Mouse (Mus musculus): ENCODE data around the gene Exoc6b.

The Exoc6b gene

DNA sequence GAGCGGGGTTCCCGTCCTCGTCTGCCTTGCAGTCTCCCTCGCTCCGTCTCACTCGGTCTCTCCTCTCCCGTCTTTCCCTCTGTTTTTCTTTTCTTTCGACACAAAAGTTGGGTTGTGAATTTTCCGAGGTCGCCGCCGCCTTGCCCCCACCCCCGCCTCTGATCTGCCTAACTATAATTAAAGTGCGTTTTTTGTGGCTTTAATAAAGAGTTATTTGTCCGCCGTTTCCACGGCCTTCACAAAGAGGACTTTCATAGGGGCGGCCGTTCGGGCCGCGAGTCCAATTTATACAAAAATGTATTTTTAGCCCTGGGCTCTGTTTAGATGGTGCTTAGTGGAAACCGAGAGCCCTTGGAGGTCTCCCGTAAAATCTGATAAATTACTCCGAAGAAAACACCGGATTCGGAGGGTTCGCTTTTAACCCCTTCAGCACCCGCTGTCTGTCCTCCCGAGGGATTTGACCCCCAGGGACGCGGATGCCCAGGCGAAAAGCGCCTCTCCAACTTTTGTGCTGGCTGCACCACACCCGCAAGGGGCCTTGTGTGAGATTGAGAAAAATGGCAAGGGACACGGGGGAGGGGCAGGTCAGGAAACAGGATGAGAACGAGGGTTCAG is 483.5 kb downstream of the Exoc6b start:
- no peak for DNase-seq (ENCODE audit: low spot score)

DNA sequence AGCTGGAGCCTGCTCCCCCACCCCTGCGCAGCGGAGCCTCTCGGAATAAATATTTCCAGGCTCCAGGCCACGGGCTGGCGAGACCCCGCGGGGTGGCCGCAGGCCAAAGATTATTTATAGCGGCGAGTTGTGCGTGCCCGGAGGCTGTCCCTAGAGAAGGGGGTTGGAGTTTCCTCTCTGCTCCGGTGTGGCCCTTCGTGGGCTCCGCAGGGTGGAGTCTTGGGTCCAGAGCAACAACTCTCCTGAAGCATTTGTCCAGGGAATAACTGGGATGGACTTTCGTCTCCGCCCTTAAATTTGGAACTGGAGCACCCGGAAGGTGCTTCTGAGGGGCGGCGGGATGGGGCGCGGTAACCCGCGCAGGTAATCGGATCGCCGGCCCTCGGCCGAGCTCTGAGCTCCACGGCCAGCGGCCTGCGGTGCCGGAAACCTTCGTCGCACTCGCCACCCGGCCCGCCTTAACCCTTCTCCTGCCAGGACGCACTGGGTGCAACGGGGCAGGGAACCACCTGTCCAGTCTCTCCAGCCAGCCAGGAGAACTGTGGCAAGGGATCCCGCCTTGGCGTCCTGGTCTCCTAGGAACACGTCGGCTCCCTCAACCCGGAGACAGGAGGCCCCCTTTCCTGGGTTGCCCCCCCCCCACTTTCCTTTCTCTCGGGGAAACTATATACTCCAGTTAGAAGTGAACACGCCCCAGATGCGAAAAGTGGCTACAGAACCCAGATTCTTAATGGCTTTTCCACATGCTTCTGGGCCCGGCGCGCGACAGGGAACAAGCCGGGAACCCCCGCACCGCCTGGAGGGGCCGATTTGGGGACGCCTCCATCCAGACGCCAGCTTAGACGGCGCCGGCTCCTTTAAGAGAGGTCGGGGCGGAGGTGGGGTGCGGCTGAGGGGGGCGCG is 484.3 kb downstream of the Exoc6b start:
- no peak for DNase-seq (ENCODE audit: low spot score)

DNA sequence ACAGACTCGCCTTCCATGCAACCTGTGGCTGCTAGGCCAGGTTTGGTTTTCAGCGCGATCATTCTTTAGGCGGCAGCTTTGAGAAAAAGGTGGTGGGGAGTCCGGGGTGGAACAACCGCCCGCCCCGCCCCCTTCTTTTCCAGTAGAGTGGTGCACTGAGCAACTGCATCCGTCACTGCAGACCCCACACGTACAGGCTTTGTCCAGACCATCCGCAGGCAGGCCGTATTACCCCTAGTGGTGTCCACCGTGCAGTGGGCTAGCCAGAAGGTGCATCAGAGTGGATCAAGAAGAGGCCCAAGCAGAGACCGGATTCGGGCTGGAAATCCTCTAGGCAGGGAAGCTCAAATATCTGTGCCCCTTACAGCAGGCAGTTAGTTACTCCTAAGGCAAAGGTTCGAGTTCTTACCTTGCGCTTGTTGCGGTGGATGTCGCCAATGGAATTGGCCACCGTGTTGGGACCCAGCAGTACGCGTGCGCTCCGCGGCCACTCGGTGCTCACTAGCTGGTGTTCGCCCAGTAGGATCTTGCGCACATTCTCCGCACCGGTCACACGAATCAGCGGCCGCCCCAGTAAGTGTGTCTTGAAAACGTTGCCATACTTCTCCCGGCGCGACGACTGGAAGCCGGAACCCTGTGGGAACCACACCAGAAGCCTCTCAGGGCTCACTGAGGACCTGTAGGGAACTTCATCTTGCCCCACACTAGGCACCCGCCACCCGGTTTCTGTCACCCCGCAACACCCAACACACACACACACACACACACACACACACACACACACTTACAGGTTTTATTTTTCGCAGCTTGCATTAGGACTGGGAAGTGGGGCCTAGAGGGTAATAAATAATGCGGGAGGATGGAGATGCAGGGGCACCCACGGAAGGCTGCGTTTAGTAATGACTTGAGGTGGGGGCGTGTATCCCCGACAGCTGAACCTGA is 485.2 kb downstream of the Exoc6b start:
- DNase-seq (ENCODE audit: low spot score): no peak

DNA sequence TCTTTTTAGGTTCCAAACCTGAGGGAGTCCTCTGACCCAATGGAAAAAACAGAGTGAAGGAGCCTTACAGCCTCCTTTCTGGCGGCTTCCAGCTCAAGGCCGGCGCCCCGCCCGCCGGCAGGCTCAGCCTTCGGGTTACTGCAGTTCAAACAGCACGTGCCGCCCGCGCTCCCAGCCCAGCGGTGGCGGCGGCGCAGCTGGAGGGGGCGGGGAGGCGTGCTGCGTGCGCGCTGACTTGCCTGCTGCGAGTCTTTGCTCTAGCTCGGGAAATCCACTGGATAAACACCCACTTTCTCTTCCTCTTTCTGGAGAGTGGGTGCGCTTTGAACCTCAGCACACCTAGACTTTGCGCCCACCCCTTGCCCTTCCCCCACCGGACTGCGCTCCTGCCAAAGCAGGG is 485.9 kb downstream of the Exoc6b start:
- DNase-seq (ENCODE audit: low spot score): no peak

DNA sequence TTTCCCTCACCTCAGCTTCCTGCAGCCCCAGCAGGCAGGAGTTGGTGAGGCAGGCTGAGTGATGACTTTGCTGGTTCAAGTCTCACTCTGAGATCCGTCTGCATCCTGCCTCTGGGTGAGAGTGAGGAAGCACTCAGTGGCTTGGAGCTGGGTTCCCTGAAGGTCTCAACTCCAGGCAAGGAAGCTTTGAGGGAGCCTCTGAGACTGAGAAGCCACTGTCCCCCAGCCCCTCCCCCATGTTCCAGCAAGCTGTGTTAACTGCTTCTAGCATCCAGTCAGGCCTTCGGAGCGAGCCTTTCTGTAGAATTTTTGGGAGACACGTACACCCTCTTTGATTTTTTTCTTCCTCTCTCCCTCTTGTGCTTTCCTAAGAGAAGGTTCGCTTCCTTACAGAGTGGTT is 486.5 kb downstream of the Exoc6b start:
- DNase-seq (ENCODE audit: low spot score): no peak

DNA sequence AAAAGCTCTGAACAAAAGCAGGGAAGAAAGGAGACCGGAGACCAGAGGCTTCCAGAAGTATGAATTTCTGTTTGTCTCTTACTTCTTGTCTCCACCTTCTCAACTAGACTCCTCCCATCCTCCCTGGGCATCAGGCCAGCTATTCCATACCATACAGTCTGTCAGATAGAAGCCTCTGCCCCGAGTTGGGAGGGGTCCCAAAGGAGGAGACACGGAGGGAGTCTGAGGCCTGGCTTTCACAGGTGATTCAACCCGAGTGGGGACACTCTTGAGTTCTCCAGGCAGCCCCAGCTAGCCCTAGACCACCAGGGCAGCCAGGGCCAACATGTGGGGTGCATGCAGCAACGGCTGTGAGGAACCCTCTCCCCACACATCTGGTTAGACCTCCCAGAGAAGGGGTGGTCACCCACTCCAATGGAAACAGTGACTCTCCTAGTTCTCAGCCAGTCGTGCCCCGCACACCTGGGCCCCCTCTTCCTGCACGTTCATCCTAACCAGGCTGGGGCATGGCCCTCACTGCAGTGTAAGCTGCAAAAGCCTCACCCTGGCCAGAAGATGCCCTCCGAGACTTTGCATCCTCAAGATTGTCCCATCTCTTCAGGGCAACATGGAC is 487.4 kb downstream of the Exoc6b start:
- no peak for DNase-seq (ENCODE audit: low spot score)

- no peak for DNase-seq (ENCODE audit: low spot score)
Observed at GRCm38 (mm10) chr6:84580979-84581832, 488.1 kb downstream of the Exoc6b start.

DNA sequence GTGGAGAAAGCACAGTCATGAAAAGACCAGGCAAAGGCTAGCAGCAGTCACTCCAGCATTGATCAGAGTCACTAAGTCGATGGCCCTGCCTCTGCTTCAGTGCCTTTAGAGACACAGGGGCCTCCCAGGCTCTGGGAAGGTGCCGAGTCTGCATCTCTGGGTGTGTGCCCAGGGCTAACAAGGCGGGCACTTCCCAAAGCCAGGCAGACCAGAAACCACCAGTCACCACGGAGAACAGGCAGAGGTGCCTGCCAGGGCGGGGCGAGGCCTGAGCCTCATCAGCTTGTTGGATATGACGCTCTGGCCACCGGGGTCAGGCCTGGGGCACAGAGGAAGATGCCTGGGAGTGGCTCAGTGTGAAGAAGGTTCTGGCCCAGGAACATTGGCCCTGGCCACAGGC is 489.8 kb downstream of the Exoc6b start:
- no peak for DNase-seq (ENCODE audit: low spot score)

- DNase-seq (ENCODE audit: low spot score): no peak
Observed at GRCm38 (mm10) chr6:84578928-84579327, 490.4 kb downstream of the Exoc6b start.

GRCm38 (mm10) chr6:84577898-84578297 is 491.4 kb downstream of the Exoc6b start:
- DNase-seq (ENCODE audit: low spot score): no peak

DNA sequence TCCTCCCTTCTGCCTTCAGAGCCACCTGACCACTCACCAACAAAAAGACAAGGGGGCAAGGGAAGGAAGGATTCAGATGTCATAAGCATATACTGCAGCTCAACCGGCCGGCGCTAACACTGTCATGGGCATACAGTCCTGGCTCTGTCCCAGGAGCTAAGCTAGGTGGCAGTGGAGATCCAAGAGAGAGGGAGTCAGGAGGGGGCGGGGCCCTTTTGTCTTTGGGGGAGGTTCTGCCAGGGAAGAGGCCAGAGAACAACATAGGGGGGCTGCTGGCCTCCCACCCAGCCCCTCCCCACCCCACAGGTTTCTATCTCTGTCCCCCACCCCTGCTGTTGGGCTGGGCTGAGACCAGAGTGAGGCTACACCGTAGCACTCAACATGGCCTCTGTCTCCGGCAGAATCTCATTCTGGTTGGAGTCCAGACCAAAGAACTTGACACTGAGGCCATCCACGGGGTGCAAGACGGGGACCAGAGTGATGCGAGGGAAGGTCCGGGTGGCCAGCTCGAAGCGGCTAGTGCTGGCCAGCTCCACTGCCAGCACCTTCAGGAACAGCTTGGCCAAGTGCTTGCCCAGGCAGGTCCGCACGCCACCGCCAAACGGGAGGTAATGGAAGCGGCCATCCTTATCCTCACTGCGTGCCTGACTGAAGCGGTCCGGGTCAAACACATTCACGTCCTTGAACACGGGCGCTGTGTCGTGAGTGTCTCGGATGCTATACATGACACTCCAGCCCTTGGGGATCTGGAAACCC is 495.2 kb downstream of the Exoc6b start:
- no peak for DNase-seq (ENCODE audit: low spot score)

DNA sequence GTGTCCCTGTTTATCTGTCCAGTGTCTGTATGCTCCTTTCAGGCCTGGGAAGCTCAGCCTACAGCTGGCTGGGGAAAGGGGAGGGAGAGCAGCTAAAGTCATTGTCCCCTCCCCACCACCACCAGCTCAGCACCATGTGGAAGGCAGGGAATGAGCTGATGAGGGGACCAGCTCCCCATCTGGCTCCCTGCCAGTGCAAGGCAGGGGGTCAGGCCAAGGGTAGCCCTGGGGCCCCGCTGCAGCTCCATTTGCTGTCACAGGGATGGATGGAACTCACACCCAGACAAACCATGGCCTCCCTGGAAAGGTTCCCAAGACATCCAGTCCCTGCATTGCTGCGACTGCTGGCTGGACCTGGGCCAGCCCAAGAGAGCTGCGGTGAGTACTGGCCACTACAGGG is 499.3 kb downstream of the Exoc6b start:
- DNase-seq (ENCODE audit: low spot score): no peak

- no peak for DNase-seq (ENCODE audit: low spot score)
Observed at GRCm38 (mm10) chr6:84569590-84569989, 499.7 kb downstream of the Exoc6b start.

GRCm38 (mm10) chr6:84568880-84569279 is 500.4 kb downstream of the Exoc6b start:
- no peak for DNase-seq (ENCODE audit: low spot score)
